Mouse (Mus musculus) heart, adult 11 months (tissue): Measurements from ENCODE around the gene Sgcd.
"Not testable (repeated sequence)": the region's sequence is repeated elsewhere in the genome, so short reads cannot be mapped to it uniquely, and the experiment has no call there.

Experiments
- DNase-seq: peaks from one replicate; pipeline ENCODE4 v3.0.0; 2022

The Sgcd gene

DNA sequence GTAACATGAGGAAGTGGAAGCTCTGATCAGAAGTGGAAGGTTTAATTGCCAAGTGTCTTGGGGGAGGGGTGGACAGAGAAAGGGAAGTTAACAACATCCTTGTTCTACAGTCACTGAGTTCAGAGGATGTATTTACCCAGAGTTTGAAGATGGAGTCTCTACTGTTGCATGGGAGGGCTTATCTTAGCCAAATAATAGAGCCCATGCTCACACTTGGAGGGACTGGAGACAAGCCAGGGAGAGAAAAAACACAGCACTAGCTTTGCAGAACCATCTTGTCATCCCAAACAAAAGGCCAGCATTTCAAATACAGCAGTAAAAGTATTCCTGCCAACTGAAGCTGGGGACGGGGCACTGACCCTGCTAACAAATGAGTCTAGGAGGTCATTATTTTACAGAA, 212.8 kb downstream of the Sgcd start:
- no peak for DNase-seq

DNA sequence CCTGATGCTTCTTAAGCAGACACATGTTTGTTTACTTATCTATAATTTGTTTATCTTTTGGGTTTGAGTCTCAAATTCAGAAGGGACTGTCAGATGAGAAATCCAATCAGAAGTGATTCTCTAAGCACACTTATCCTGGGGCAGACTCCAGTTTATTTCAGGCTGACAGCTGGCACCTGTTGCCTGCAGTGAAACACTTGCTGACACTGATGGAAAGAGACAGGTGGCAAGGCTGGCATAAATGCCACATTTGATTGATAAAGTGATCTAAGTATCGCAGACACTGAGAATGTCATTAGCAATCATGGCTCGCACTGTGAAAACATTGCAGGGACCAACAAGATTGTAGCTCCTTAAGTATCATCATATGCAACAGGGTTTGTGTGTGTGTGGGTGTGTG, 222.9 kb downstream of the Sgcd start:
- no peak for DNase-seq

DNA sequence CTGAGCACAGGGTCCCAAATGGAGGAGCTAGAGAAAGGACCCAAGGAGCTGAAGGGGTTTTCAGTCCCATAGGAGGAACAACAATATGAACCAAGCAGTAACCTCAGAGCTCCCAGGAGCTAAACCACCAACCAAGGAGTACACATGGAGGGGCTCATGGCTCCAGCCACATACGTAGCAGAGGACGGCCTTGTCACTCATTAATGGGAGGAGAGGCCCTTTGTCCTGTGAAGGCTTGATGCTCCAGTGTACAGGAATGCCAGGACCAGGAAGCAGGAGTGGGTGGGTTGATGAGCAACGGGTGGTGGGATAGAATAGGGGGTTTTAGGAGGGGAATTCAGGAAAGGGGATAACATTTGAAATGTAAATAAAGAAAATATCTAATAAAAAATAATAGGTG, 225.2 kb downstream of the Sgcd start:
- not testable (repeated sequence) for DNase-seq

DNA sequence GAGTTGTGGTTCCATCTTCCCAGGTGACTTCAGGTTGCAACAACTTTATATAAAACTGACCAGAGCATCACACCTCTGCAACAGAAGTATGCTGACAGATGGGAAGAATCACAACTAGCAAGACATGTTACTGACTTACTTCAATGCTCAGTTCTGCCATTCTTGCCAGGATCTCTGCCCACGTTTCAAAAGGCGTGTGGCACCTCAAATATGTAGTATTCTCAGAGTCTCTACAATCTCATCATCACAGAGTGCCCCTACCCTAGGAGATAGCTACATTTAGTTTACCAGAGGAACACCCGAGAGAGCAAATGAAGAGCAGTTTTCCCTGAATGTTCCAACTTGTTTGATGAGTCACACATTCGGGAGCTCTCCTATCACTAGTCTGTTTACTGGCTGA, 229.8 kb downstream of the Sgcd start:
- DNase-seq: no peak

DNA sequence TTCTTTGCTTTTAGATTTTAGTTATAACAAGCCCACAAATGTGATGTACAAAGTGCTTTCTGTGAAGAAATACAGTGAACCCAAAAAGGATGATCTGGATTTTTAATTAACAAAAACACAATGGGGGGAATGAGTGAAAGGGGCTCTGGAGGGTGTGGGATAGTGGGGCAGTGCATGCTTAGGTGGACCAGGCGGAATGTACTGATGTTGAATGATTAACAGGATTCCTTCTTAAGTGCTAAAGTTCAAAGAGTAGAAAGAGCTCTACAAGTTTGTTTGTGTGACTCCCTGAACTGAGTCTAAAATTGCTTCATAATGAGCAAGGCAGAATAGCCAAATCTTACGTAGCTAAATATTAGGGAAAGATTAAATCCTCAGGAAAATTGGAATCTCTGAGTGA, 246.0 kb downstream of the Sgcd start:
- DNase-seq: no peak

DNA sequence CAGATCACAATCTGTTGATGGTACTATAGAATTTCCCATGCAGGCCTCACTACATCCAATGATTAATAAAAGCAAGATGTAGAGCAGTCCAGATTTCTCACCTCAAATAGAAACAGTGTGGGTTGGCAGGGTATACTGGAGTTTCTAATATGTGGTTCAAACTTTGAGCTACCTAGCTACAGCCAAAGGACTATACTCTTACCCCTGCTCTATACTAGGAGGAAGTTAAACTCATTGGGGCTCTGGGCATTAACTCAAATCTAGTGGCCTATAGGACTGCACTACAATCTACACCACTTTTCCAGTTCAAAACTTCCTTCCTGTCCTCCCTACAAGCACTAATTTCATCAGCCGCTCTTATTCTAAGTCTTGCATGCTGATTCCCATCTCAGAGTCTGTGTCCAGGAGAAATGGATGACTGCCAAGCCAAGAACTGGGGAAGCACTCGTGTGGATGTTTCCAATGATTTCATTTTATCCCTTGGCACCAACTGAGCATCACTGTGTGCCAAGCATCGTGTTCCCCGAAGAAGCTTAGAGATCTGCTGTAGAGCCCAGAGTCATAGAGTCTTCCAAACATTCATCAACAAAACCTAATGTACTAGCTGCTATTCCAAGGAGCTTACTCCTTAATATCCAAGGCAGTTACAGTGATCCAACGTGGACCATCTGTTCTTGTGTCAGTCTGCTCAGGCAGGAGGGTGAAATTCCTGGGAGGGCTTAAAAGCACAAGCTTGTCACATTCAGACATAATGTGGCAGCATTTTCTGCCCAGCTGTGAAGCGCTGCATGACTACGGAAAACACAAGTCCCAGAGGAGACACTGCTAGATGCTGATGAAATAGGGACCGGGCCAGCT, 283.6 kb downstream of the Sgcd start:
- peak; percentile 97 for DNase-seq

DNA sequence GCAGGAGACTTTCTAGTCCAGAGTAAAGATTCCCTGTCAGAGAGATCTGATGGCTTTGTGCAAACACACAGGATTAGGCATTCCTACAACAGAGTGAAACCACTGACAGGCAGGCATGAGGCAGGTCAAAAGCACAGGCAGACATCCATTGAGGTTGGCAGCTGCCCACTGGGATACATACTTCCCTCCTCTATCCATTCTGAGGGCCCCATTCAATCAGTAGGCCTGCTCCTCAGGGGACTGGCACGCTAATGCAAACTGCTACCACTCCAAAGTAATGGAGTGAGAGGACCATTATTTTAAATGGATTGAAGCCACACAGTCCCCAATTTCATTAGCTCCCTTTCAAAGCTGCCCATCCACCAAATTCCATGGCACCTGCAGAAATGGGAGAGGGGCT, 293.2 kb downstream of the Sgcd start:
- DNase-seq: no peak

DNA sequence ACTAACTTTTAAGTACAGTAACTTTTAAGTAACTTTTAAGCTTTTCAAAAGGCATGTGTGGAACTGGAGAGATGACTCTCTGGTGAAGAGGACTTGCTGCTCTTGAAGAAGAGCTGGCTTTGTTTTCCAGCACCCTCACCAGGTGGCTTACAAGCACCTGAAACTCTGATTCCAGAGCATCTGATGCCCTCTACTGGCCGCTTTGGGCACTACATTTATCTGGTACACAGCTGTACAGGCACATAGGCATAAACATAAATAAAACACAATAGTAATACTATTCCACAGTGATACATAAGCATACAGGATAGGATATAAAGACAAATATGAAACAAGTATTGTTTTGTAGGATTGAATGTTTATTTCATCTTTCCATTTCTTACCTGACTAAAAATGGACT, 330.6 kb downstream of the Sgcd start:
- no peak for DNase-seq

DNA sequence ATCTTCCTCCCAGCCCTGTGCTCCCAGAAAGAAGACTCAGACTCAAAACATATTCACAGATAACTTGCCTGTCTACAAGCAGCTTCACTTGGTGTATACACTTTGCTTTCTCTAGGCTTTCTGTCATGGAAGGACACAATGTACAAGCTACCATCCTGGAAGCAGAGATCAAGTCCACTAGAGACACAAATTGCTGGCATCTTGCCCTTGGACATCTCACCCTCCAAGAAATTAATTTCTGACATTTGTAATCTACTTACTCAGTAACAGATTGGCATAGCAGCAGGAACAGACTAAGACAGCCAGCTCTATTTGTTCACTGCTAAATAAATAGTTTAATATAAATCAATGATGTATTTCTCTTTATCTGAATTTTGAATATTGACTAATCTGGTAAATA, 342.9 kb downstream of the Sgcd start:
- no peak for DNase-seq

DNA sequence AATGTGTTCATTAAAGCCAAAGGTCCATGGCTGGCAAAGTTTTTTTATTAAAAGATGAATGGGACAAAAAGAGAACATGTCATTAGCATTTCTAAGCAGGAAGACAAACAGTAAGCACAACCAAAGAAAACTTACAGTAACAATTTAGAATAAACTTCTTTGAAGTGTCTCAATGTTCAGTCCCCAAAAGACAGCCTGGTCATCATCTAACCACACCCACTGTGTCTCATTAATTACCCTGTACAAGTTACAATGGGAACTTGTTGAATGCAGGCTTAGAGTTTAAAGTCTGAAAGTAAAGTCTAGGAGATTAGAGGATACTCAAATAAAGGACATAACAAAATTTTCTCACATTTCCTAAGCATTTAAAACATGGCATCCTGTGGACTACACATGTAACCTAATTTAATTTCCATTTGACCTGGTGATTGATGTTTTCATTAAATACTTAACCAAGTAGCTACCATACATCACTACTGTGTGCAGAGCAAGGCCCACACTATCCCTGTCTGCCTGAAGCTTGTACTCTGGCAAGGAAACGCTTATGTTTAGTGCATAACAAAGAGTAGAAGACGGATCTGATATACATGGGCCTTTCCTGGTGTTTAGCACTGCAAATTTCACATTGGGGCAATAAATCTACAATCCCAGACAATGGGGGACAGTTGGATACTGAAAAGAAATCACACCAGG, 347.1 kb downstream of the Sgcd start:
- DNase-seq: no peak

DNA sequence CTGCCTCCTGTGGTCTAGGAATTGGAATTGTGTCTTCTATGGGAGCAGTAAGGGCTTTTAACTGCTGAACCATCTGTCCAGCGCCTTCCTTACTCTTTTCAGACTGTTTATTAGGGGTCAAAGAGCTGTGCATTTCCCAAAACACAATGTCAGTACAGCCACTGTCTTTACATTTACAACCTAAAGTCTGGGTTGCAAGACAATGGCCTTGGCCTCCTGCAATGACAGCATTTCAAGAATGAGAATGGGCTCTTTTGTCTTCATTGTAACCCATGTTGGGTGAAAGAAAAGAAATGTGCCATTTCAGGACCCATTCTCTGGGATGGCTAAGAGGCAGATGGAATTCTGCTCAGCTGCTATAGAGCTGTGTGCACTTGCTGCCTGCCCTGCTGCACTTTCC, 348.2 kb downstream of the Sgcd start:
- DNase-seq: no peak

DNA sequence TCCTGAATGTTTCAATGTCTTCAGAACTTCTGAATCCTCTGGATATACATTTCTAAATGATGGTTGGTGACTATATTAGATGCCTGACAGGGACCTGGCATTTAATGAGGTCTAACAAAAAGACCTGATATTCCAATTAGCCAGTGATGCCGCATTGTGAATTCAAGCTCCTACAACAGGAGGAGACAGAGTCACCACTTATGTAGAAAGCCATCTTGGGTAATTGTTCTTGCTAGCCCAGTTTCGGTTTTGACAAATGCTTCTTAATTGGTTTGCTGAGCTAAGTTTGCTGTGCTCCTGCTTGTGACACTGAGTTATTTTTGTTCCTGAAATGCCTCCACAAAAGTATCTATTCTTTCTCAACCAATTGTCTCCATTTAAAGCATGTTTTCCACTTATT, 358.6 kb downstream of the Sgcd start:
- no peak for DNase-seq

DNA sequence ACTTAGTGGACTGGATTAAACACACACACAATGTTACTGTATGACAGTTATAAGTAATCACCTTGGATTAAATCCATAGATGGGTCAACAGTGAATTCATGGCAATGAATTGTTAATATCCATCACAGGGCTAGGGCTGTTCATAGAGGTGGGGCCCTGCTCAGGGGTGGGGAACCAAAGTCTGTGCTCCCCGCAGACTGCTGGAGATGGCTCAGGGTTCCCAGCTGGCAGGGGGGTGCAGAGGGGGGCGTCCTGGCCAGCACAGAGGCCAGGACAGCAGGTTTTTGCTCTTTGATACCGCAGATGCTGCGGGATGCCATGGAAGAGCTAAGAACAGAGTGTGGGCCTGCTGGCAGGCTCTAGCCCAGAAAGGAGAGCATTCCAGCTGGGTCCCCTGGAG, 378.9 kb downstream of the Sgcd start:
- no peak for DNase-seq

DNA sequence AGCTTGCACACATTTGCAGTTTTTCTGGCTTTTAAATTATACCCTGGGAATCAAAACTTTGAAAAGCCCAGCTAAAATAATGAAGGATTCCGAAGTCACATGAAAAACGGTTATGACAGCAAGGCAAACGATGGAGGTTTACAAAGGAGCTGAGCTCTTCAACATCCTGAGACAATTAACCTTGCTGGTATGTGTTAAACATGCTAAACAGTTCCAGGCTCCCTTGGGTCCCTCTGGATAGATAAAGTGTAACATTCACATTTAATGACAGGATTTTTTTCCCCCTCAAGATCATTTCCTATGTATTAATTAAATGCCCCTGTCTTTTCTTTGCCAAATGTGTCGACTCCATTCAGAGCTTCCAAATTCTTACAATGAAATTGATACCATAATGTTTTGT, 414.1 kb downstream of the Sgcd start:
- DNase-seq: no peak

DNA sequence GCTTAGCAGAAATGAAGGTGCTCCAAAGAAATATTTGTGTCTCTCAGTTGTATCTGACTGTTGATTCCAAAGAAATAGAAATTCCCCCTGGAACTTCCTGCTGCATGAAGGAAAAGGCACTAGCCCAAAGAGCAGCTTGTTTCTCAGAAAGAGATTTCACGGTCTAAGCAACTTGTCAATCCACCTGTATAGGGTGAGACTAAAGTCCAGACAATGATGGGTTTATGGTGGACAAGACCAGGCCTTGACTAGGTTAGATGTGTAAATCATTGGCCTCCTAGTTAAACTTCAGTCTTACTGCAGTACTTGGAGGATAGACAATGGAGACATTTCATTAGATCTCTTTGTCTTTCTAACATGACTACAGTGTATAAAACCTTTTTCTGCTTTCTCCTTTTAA, 420.3 kb downstream of the Sgcd start:
- no peak for DNase-seq

DNA sequence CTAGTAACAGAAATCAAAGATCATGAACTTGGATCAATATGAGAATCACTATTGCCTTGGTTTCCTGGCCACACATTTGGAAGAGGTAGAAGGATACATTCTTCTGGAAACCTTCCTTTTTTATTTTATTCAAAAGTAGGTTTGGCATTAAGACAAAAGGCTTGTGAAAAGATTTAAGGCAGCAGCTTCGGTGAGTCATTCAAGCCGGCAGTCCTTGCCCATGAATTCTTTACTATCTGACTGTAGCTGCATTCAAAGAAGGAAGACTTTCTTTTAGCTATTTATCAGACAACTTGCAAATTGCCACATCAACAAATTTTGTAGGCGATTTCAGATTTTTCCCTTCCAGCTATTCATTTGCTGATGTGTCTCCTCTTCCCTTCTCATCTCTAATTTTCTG, 422.6 kb downstream of the Sgcd start:
- DNase-seq: no peak

DNA sequence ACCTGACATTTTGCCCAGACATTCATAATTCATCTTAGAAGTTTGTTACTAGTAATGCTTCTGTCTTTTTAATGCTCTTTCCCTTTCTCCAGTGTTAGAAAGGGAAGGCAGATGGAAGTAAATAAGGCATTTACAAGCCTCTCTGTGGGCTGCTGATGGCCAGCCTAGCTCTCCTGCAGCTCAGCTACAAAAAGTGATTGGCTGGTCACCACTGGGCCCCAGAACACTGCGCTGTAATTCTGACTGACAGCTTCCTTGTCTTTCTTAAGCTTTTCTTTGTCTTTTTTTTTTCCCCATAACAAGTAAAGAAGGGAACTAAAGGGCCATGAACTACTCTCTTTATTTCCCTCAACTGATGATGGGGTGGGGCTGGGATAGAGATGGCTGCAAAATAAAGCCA, 463.9 kb downstream of the Sgcd start:
- no peak for DNase-seq

DNA sequence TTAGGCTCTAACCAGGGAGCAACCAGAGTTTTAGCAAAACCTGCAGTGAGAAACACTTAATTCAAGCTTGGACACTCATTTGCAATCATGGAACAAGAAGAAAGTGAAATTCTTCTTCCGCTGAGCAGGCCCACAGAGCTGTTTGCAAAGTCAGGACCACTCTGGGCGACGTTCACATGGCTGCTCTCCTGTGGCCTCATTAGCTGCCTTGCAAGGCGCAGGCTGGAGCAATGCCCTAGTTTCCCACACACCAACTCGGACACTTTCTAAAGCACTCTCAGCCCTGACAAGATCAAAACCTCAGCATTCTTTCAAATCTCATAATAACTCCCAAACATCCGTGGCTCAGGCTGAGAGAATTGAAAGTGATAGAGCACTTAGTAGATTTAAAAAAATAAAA, 480.7 kb downstream of the Sgcd start:
- no peak for DNase-seq

DNA sequence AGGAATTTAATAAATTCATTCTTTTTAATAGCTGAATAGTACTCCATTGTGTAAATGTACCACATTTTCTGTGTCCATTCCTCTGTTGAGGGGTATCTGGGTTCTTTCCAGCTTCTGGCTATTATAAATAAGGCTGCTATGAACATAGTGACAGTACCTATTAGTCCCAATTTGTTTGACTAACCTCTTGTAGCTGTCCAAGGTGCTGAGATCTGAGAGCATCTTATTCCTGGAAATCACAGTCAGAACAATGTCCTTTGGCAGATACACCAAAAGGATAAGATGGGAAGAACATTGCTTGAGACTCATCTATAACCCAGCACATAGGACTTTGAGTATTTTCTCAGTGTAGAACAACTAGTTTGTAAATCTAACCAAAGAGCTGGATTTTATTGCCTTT, 485.5 kb downstream of the Sgcd start:
- not testable (repeated sequence) for DNase-seq

DNA sequence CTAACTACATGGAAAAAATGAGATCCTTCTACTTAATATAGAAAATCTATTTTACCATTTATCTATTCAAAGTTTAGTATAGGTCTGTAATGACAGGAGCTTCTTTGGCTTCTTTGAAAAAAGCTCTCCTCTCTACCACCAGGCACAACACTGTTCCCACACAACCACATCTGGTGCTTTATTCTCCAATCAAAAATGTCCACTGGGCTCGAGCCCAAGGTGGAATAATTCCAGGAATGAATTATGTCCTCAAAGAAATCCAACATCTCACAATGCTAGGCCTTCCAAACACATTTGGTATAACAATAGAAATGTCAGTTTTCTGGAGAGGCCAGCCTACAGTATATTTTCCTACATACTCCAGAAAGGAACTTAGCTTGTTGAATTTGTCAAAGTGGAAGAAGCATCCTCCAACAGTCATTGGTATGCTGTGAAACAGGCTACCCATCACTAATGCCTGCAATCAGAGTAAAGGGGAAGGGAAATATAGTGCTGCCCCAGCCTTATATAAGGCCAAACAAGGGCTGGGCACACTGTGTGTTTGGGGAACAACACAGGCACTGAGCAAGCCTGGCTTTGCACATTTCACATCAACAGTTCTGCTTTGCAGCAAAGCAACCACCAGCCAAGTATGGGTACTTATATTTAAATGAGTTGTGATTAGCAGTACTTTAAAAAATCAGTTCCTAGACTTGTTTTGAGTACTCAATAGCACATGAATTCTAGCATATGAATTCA, 515.1 kb downstream of the Sgcd start:
- DNase-seq: no peak

DNA sequence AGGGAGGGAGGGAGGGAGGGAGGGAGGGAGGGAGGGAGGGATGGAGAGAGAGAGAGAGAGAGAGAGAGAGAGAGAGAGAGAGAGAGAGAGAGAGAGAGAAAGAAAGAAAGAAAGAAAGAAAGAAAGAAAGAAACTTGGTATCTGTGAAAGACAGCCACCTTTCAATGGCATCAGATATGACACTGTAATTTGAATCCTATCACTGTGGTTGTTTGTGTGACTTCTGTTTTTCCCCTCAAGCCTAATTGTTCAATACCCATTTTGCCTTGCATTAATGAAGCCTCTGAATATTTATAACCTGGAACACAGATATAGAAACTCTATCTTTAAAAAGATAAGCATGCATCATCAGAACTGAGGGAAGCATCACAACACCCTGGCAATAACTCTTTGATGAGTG, 528.1 kb downstream of the Sgcd start:
- DNase-seq: not testable (repeated sequence)

DNA sequence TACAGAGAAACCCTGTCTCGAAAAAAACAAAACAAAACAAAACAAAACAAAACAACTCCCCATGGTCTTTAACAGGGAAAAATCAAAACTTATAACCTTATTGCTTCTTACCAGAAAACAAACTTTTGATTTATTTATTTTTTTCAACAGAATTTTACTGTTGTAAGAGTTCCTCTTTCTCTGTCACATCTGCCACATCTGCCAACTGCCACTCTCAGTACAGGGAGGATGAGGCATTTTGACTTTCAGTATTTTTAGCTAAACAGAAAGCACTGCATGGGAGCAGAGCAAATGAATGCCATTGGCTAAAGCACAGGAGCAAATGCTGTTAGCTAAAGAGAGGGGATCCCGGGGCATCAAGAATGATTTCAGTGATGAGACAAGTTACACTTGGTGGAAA, 528.6 kb downstream of the Sgcd start:
- no peak for DNase-seq

DNA sequence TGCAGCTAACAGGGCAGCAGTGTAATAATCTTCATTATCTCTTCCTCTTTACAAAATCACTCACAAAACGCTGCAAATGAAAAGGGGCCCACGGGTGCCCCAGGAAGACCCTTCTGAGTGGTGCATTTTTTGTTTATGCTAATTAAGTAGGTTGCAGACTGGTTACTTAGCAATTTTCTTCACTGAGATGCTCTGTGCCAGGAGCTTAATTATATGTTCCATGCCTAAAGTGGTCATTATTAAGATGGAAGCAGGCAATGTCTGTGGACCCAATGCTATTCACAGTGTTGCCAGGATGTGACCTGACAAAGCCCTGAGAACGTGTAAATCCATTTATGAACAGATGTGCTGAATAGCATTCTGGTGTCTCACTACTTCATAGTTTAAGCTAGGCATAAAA, 529.6 kb downstream of the Sgcd start:
- DNase-seq: no peak

DNA sequence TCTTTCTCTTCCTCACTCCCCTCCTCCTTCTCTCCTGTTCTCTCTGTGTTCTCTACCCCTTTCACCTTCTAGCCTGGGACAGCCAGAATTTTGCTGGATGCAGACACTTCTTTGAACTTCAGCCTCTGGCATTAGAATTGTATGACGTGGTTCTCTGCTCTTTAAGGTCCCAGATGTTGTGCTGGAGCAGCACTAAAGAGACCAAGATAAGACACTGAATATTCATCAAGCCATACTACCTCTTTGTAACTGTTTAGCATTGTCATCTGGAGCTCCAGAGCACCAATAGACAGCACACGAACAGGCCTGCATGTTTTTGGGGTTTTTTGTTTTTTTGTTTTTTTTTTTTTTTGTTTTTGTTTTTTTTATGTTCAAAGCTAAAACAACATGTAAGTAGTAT, 541.0 kb downstream of the Sgcd start:
- DNase-seq: no peak
